Mouse (Mus musculus) megakaryocyte progenitor cell, adult 5-6 weeks (primary cell): Measurements from ENCODE around the gene Krtap5-4. TPM values are rescaled to one million over a fixed set of nuclear protein-coding genes. Genes with fewer than 3 reads are reported as not detected.

Experiments
- total RNA-seq, 2 experiments: library from RNA; stranded (forward) in 1 of 2; stranded (reverse) in 1 of 2; fragments of 157-497, 149-512 nt in 1 of 2; fragments of 200-1000 nt in 1 of 2; gene quantifications; 2 replicates each; pipeline versions ENCODE4 v1.2.3 to v1.2.4; 2015 to 2017

Krtap5-4 gene
- total RNA-seq, 2 experiments from 2014 or later = not detected

Other genes starting within 250 kb of the Krtap5-4 start
- gene Mob2, start 242.5 kb upstream of the Krtap5-4 start, total RNA-seq (2015) = 45.3 and 45.9 TPM in 2 replicates
- gene Mob2, start 242.5 kb upstream of the Krtap5-4 start, total RNA-seq (2017) = 45.9 and 47.1 TPM in 2 replicates
- 0.12 TPM in 1 of 2 replicates, not detected in the other for gene Dusp8, start 207.7 kb upstream of the Krtap5-4 start, total RNA-seq (2015)
- not detected in 2 replicates for gene Dusp8, start 207.7 kb upstream of the Krtap5-4 start, total RNA-seq (2017)
- not detected in 2 replicates for gene Gm45618, start 182.8 kb upstream of the Krtap5-4 start, total RNA-seq (2015)
- not detected in 2 replicates for gene Gm45618, start 182.8 kb upstream of the Krtap5-4 start, total RNA-seq (2017)
- gene Gm39115, start 167.5 kb upstream of the Krtap5-4 start, total RNA-seq (2015) = not detected in 2 replicates
- gene Gm39115, start 167.5 kb upstream of the Krtap5-4 start, total RNA-seq (2017) = not detected in 2 replicates
- not detected in 2 replicates for gene Gm45337, start 158.9 kb upstream of the Krtap5-4 start, total RNA-seq (2015)
- gene Gm45337, start 158.9 kb upstream of the Krtap5-4 start, total RNA-seq (2017) = not detected in 2 replicates
- gene Gm29735, start 146.4 kb upstream of the Krtap5-4 start, total RNA-seq (2015) = not detected in 2 replicates
- not detected in 2 replicates for gene Gm29735, start 146.4 kb upstream of the Krtap5-4 start, total RNA-seq (2017)
- not detected in 2 replicates for gene Gm4553, start 137.8 kb upstream of the Krtap5-4 start, total RNA-seq (2015)
- gene Gm4553, start 137.8 kb upstream of the Krtap5-4 start, total RNA-seq (2017) = not detected in 2 replicates
- gene Krtap5-2, start 127.5 kb upstream of the Krtap5-4 start, total RNA-seq (2015) = not detected in 2 replicates
- not detected in 2 replicates for gene Krtap5-2, start 127.5 kb upstream of the Krtap5-4 start, total RNA-seq (2017)
- not detected in 2 replicates for gene Gm10153, start 113.2 kb upstream of the Krtap5-4 start, total RNA-seq (2015)
- not detected in 2 replicates for gene Gm10153, start 113.2 kb upstream of the Krtap5-4 start, total RNA-seq (2017)
- gene Krtap5-3, start 102.2 kb upstream of the Krtap5-4 start, total RNA-seq (2015) = not detected in 2 replicates
- gene Krtap5-3, start 102.2 kb upstream of the Krtap5-4 start, total RNA-seq (2017) = not detected in 2 replicates
- gene Gm7579, start 91.7 kb upstream of the Krtap5-4 start, total RNA-seq (2015) = not detected in 2 replicates
- not detected in 2 replicates for gene Gm7579, start 91.7 kb upstream of the Krtap5-4 start, total RNA-seq (2017)
- not detected in 2 replicates for gene Krtap5-5, start 73.6 kb upstream of the Krtap5-4 start, total RNA-seq (2015)
- not detected in 2 replicates for gene Krtap5-5, start 73.6 kb upstream of the Krtap5-4 start, total RNA-seq (2017)
- gene Gm40460, start 62.5 kb upstream of the Krtap5-4 start, total RNA-seq (2015) = not detected in 2 replicates
- not detected in 2 replicates for gene Gm40460, start 62.5 kb upstream of the Krtap5-4 start, total RNA-seq (2017)
- not detected in 2 replicates for gene Gm2431, start 45.2 kb upstream of the Krtap5-4 start, total RNA-seq (2015)
- not detected in 2 replicates for gene Gm2431, start 45.2 kb upstream of the Krtap5-4 start, total RNA-seq (2017)
- gene Gm4559, start 29.2 kb upstream of the Krtap5-4 start, total RNA-seq (2015) = not detected in 2 replicates
- gene Gm4559, start 29.2 kb upstream of the Krtap5-4 start, total RNA-seq (2017) = not detected in 2 replicates
- gene Krtap5-1, start 6.4 kb upstream of the Krtap5-4 start, total RNA-seq (2015) = not detected in 2 replicates
- gene Krtap5-1, start 6.4 kb upstream of the Krtap5-4 start, total RNA-seq (2017) = not detected in 2 replicates
- gene Ifitm10, start 70.2 kb downstream of the Krtap5-4 start, total RNA-seq (2015) = not detected in 2 replicates
- not detected in 2 replicates for gene Ifitm10, start 70.2 kb downstream of the Krtap5-4 start, total RNA-seq (2017)
- not detected in 2 replicates for gene Gm49369, start 79.1 kb downstream of the Krtap5-4 start, total RNA-seq (2015)
- gene Gm49369, start 79.1 kb downstream of the Krtap5-4 start, total RNA-seq (2017) = 25.2 and 59.0 TPM in 2 replicates
- 115 and 133 TPM in 2 replicates for gene Ctsd, start 84.5 kb downstream of the Krtap5-4 start, total RNA-seq (2015)
- gene Ctsd, start 84.5 kb downstream of the Krtap5-4 start, total RNA-seq (2017) = 129 and 170 TPM in 2 replicates
- not detected in 2 replicates for gene Syt8, start 131.3 kb downstream of the Krtap5-4 start, total RNA-seq (2015)
- not detected in 2 replicates for gene Syt8, start 131.3 kb downstream of the Krtap5-4 start, total RNA-seq (2017)
- gene Tnni2, start 138.3 kb downstream of the Krtap5-4 start, total RNA-seq (2015) = 6.0 and 8.0 TPM in 2 replicates
- gene Tnni2, start 138.3 kb downstream of the Krtap5-4 start, total RNA-seq (2017) = 2.4 and 7.7 TPM in 2 replicates
- gene Lsp1, start 157.3 kb downstream of the Krtap5-4 start, total RNA-seq (2015) = 45.9 and 75.5 TPM in 2 replicates
- 65.5 and 67.5 TPM in 2 replicates for gene Lsp1, start 157.3 kb downstream of the Krtap5-4 start, total RNA-seq (2017)
- 0.20 TPM in 1 of 2 replicates, not detected in the other for gene Tnnt3, start 195.3 kb downstream of the Krtap5-4 start, total RNA-seq (2015)
- not detected in 2 replicates for gene Tnnt3, start 195.3 kb downstream of the Krtap5-4 start, total RNA-seq (2017)
- 10.4 and 11.8 TPM in 2 replicates for gene Mrpl23, start 229.1 kb downstream of the Krtap5-4 start, total RNA-seq (2015)
- gene Mrpl23, start 229.1 kb downstream of the Krtap5-4 start, total RNA-seq (2017) = 45.9 and 63.4 TPM in 2 replicates